Mouse (Mus musculus): ENCODE results near the gene Adgre4. TPM values are rescaled to one million over a fixed set of nuclear protein-coding genes. Genes with fewer than 3 reads are reported as not detected.
A peak's percentile ranks its signal among the peaks of the same experiment; 100 is the strongest.
"Not testable (repeated sequence)": the region's sequence is repeated elsewhere in the genome, so short reads cannot be mapped to it uniquely, and the experiment has no call there.

Gene Adgre4
- polyA plus RNA-seq, 1 experiment from 2014 or later, result not detected

- H3K4me3 ChIP-seq, result no peak overlapping the region
- no peaks in the 10 kb centered on the region for H3K27me3 ChIP-seq
- no peaks in the 10 kb centered on the region for H3K9me3 ChIP-seq
- ATAC-seq (ENCODE audit: insufficient number of reproducible peaks, insufficient read depth, low FRiP score, low TSS enrichment), result no peak
- no peak overlapping the region for H3K9ac ChIP-seq
- no peak overlapping the region for H3K4me2 ChIP-seq (replicated peaks)
- WGBS, result 92% methylated on average over 4 of the region's 4 CpGs
- no peaks in the 10 kb centered on the region for H3K4me1 ChIP-seq
- H3K27ac ChIP-seq, result no peak overlapping the region
- no peaks in the 10 kb centered on the region for H3K36me3 ChIP-seq
Observed at GRCm38 (mm10) chr17:55843067-55843466, 93.3 kb downstream of the Adgre4 start.

GRCm38 (mm10) chr17:55877184-55877583 lies 127.4 kb downstream of the Adgre4 start:
- Histone ChIP-seq H3K9ac (no peak overlapping the region), H3K36me3 (no peaks in the 10 kb centered on the region), H3K27ac (no peak overlapping the region), H3K9me3 (no peaks in the 10 kb centered on the region), H3K4me3 (no peak overlapping the region), H3K4me2 (replicated peaks) (0 out of 2 replicates have a peak overlapping the region, but pooled peaks have one; percentile 11), H3K27me3 (no peaks in the 10 kb centered on the region), H3K4me1 (peaks cover 7% of the 10 kb centered on the region; the same call in 1 of the 2 replicates)
- ATAC-seq (ENCODE audit: insufficient number of reproducible peaks, insufficient read depth, low FRiP score, low TSS enrichment), result no peak
- WGBS, result 92% methylated on average over 4 of the region's 4 CpGs

- not testable (repeated sequence) for ATAC-seq (ENCODE audit: insufficient number of reproducible peaks, insufficient read depth, low FRiP score, low TSS enrichment); H3K9me3 ChIP-seq; H3K27me3 ChIP-seq; H3K36me3 ChIP-seq; H3K4me1 ChIP-seq
- Histone ChIP-seq H3K4me2 (replicated peaks) (peak overlapping the region; percentile 54), H3K27ac (peak overlapping the region; percentile 54), H3K4me3 (peak overlapping the region; percentile 45), H3K9ac (peak overlapping the region; percentile 40)
- 1% methylated on average over 7 of the region's 8 CpGs for WGBS
Observed at GRCm38 (mm10) chr17:55878282-55878635, 128.5 kb downstream of the Adgre4 start.

- H3K9me3 ChIP-seq, H3K27me3 ChIP-seq, H3K4me1 ChIP-seq, H3K36me3 ChIP-seq: not testable (repeated sequence)
- peak; percentile 100 for ATAC-seq (ENCODE audit: insufficient number of reproducible peaks, insufficient read depth, low FRiP score, low TSS enrichment)
- Histone ChIP-seq H3K4me3 (peak within 1 kb of the TSS; percentile 45), H3K27ac (peak within 1 kb of the TSS; percentile 78), H3K4me2 (replicated peaks) (peak within 1 kb of the TSS; percentile 54), H3K9ac (peak within 1 kb of the TSS; percentile 48)
- WGBS, result 1% methylated on average over 47 of the region's 53 CpGs
Observed at GRCm38 (mm10) chr17:55878636-55879369, 129.0 kb downstream of the Adgre4 start, which contains the start of gene Zfp119a. Zfp119a (minus strand) TSS chr17:55878930.

GRCm38 (mm10) chr17:55883631-55884030 lies 133.8 kb downstream of the Adgre4 start:
- no peak for ATAC-seq (ENCODE audit: insufficient number of reproducible peaks, insufficient read depth, low FRiP score, low TSS enrichment)
- H3K4me1 ChIP-seq, result no peaks in the 10 kb centered on the region; the same call in 1 of the 2 replicates
- 68% methylated on average over 2 of the region's 2 CpGs for WGBS
- H3K27me3 ChIP-seq, result no peaks in the 10 kb centered on the region
- H3K27ac ChIP-seq, result no peak overlapping the region
- H3K4me2 ChIP-seq (replicated peaks), result no peak overlapping the region
- no peaks in the 10 kb centered on the region for H3K9me3 ChIP-seq
- H3K4me3 ChIP-seq, result no peak overlapping the region
- H3K36me3 ChIP-seq, result no peaks in the 10 kb centered on the region
- no peak overlapping the region for H3K9ac ChIP-seq

GRCm38 (mm10) chr17:55884912-55885311 lies 135.1 kb downstream of the Adgre4 start:
- no peaks in the 10 kb centered on the region for H3K9me3 ChIP-seq
- no peak overlapping the region for H3K4me3 ChIP-seq
- WGBS, result 60% methylated on average over 2 of the region's 2 CpGs
- H3K4me2 ChIP-seq (replicated peaks), result no peak overlapping the region
- no peaks in the 10 kb centered on the region for H3K36me3 ChIP-seq
- ATAC-seq (ENCODE audit: insufficient number of reproducible peaks, insufficient read depth, low FRiP score, low TSS enrichment), result no peak
- H3K27me3 ChIP-seq, result no peaks in the 10 kb centered on the region
- no peak overlapping the region for H3K27ac ChIP-seq
- no peaks in the 10 kb centered on the region for H3K4me1 ChIP-seq
- no peak overlapping the region for H3K9ac ChIP-seq

GRCm38 (mm10) chr17:55892406-55892955 lies 142.7 kb downstream of the Adgre4 start:
- peak overlapping the region; percentile 46 for H3K4me2 ChIP-seq (replicated peaks)
- H3K36me3 ChIP-seq; H3K27me3 ChIP-seq; ATAC-seq (ENCODE audit: insufficient number of reproducible peaks, insufficient read depth, low FRiP score, low TSS enrichment); H3K9ac ChIP-seq; H3K9me3 ChIP-seq; H3K4me1 ChIP-seq: not testable (repeated sequence)
- WGBS, result 14% methylated on average over 6 of the region's 8 CpGs
- peak overlapping the region; percentile 49 for H3K4me3 ChIP-seq
- H3K27ac ChIP-seq, result peak overlapping the region; percentile 36; the same call in 1 of the 2 replicates

GRCm38 (mm10) chr17:55903087-55903486 lies 153.3 kb downstream of the Adgre4 start:
- ATAC-seq (ENCODE audit: insufficient number of reproducible peaks, insufficient read depth, low FRiP score, low TSS enrichment), result no peak
- 69% methylated on average over 2 of the region's 2 CpGs for WGBS

More at GRCm38 (mm10) chr17:55903087-55903486, 153.3 kb downstream of the Adgre4 start:
- H3K4me2 ChIP-seq (replicated peaks), result no peak overlapping the region
- H3K27me3 ChIP-seq, result no peaks in the 10 kb centered on the region
- no peak overlapping the region for H3K9ac ChIP-seq
- H3K27ac ChIP-seq, result no peak overlapping the region
- H3K36me3 ChIP-seq, result peaks cover 5% of the 10 kb centered on the region
- H3K9me3 ChIP-seq, result 0 out of 2 replicates have a peak, but pooled peaks cover 2% of the 10 kb centered on the region
- H3K4me1 ChIP-seq, result no peaks in the 10 kb centered on the region
- no peak overlapping the region for H3K4me3 ChIP-seq

Other genes with a start within 250 kb of the Adgre4 start
- not detected in 2 replicates for gene Vmn2r118, start 124.8 kb upstream of the Adgre4 start, polyA plus RNA-seq (2016; fragmentation: Nextera tagmentation; extraction: Ambion mirVana)
- 11.1 and 13.0 TPM in 2 replicates for gene Pot1b, start 37.4 kb upstream of the Adgre4 start, polyA plus RNA-seq (2016; fragmentation: Nextera tagmentation; extraction: Ambion mirVana)
- gene Zfp119a, start 128.9 kb downstream of the Adgre4 start, polyA plus RNA-seq (2016; fragmentation: Nextera tagmentation; extraction: Ambion mirVana), result 10.2 and 11.2 TPM in 2 replicates
- gene Zfp959, start 142.1 kb downstream of the Adgre4 start, polyA plus RNA-seq (2016; fragmentation: Nextera tagmentation; extraction: Ambion mirVana), result 13.1 and 13.9 TPM in 2 replicates
- gene Zfp119b, start 199.5 kb downstream of the Adgre4 start, polyA plus RNA-seq (2016; fragmentation: Nextera tagmentation; extraction: Ambion mirVana), result 4.9 and 6.2 TPM in 2 replicates
- gene Ebi3, start 202.7 kb downstream of the Adgre4 start, polyA plus RNA-seq (2016; fragmentation: Nextera tagmentation; extraction: Ambion mirVana), result 1.6 and 2.3 TPM in 2 replicates
- 26.8 and 28.3 TPM in 2 replicates for gene Yju2, start 209.1 kb downstream of the Adgre4 start, polyA plus RNA-seq (2016; fragmentation: Nextera tagmentation; extraction: Ambion mirVana)
- gene Shd, start 220.5 kb downstream of the Adgre4 start, polyA plus RNA-seq (2016; fragmentation: Nextera tagmentation; extraction: Ambion mirVana), result 41.4 and 46.8 TPM in 2 replicates
- gene Fsd1, start 236.5 kb downstream of the Adgre4 start, polyA plus RNA-seq (2016; fragmentation: Nextera tagmentation; extraction: Ambion mirVana), result 52.0 and 54.7 TPM in 2 replicates

All from embryonic facial prominence, embryonic 12.5 days (tissue).